Mouse (Mus musculus) cerebellum, postnatal 36 days (tissue): ENCODE data around the gene Fam122b.

Source experiments
- DNase-seq, 2 experiments: peaks; one replicate each; pipeline ENCODE4 v3.0.0; 2021 to 2022; ENCODE audit warnings: mixed read lengths in 2 of 2

Gene Fam122b

GRCm38 (mm10) chrX:53269289-53270062 is at the start of gene Fam122b:
Gene Fam122b (minus strand): TSS chrX:53269805.
- peak; percentile 86 to 91 for DNase-seq

GRCm38 (mm10) chrX:53287924-53288323 is 18.3 kb upstream of the Fam122b start:
- DNase-seq: no peak

- no peak for DNase-seq
Measured at GRCm38 (mm10) chrX:53273124-53273523, 3.5 kb upstream of the Fam122b start, which contains the start of gene Fam122c. Gene Fam122c (plus strand): TSS chrX:53273424.

- peak in 1 of 2 experiments; percentile 11 for DNase-seq
Measured at GRCm38 (mm10) chrX:53271628-53272027, 2.0 kb upstream of the Fam122b start.

- no peak for DNase-seq
Measured at GRCm38 (mm10) chrX:53270063-53270432, 443 bp upstream of the Fam122b start.

- DNase-seq: peak; percentile 21 to 37
Measured at GRCm38 (mm10) chrX:53268856-53269255, 749 bp downstream of the Fam122b start.

- no peak for DNase-seq
Measured at GRCm38 (mm10) chrX:53266186-53266585, 3.4 kb downstream of the Fam122b start.

GRCm38 (mm10) chrX:53255195-53255594 is 14.4 kb downstream of the Fam122b start:
- DNase-seq: no peak

- DNase-seq: no peak
Measured at GRCm38 (mm10) chrX:53240011-53240410, 29.6 kb downstream of the Fam122b start, which contains the start of gene Plac1. Gene Plac1 (minus strand): TSS chrX:53240111.

- DNase-seq: no peak
Measured at GRCm38 (mm10) chrX:53237971-53238370, 31.6 kb downstream of the Fam122b start.

GRCm38 (mm10) chrX:53236404-53236803 is 33.2 kb downstream of the Fam122b start:
- no peak for DNase-seq

GRCm38 (mm10) chrX:53233689-53234088 is 35.9 kb downstream of the Fam122b start:
- DNase-seq: no peak

GRCm38 (mm10) chrX:53231965-53232364 is 37.6 kb downstream of the Fam122b start:
- peak; percentile 13 to 14 for DNase-seq

- DNase-seq: no peak
Measured at GRCm38 (mm10) chrX:53224353-53224944, 45.2 kb downstream of the Fam122b start.

- DNase-seq: peak; percentile 12 to 19
Measured at GRCm38 (mm10) chrX:53220855-53221254, 48.8 kb downstream of the Fam122b start.

- peak; percentile 5 to 8 for DNase-seq
Measured at GRCm38 (mm10) chrX:53214557-53215229, 54.9 kb downstream of the Fam122b start.

- DNase-seq: no peak
Measured at GRCm38 (mm10) chrX:53213838-53214237, 55.8 kb downstream of the Fam122b start.

GRCm38 (mm10) chrX:53212485-53212884 is 57.1 kb downstream of the Fam122b start:
- DNase-seq: no peak

GRCm38 (mm10) chrX:53211756-53212483 is 57.7 kb downstream of the Fam122b start:
- DNase-seq: no peak

- DNase-seq: no peak
Measured at GRCm38 (mm10) chrX:53209431-53209830, 60.2 kb downstream of the Fam122b start.

GRCm38 (mm10) chrX:53204690-53205311 is 64.8 kb downstream of the Fam122b start:
- DNase-seq: no peak

GRCm38 (mm10) chrX:53201616-53202015 is 68.0 kb downstream of the Fam122b start:
- no peak for DNase-seq
